In genomic region chr11:79730462-79730861, GRCm38 (mm10) we compare ENCODE assay signal across 17 mouse cellular contexts.
A peak's percentile ranks its signal among the peaks of the same experiment; 100 is the strongest.
DNase-seq lines count a peak whose midpoint lies in the region; ATAC-seq and TF ChIP-seq lines count a peak whose summit lies in the region.
"Had no signal": no experiment of that assay in that cellular context is flagged by ENCODE, and none has a peak within 500 bp of the region (broad histone marks: within the 10 kb centered on the region; RNA-seq: fewer than 3 reads in every experiment).

No protein-coding gene starts in this region.

- TF ChIP-seq POLR2A in limb, embryonic 14.5 days (IDR thresholded peaks at IDR 0.05; ENCODE audit: borderline replicate concordance, extremely low read depth, insufficient read depth, insufficient read length) = no peak

- WGBS in heart, embryonic 13.5 days = 77% methylated on average over 2 of the region's 2 CpGs
- 59% methylated on average over 2 of the region's 2 CpGs for WGBS in limb, embryonic 13.5 days
- 81% methylated on average over 2 of the region's 2 CpGs for WGBS in limb, embryonic 10.5 days
- WGBS in embryonic facial prominence, embryonic 14.5 days = 55% methylated on average over 2 of the region's 2 CpGs
- 82% methylated on average over 2 of the region's 2 CpGs for WGBS in limb, embryonic 14.5 days

- no peak for ATAC-seq in heart, embryonic 13.5 days (ENCODE audit: extremely low read depth, insufficient number of reproducible peaks, low FRiP score, low TSS enrichment)
- ATAC-seq in limb, embryonic 13.5 days (ENCODE audit: low FRiP score, low read depth) = peak; percentile 62; the same call in 1 of the 2 replicates
- ATAC-seq in embryonic facial prominence, embryonic 14.5 days (ENCODE audit: low read depth) = peak; percentile 32
- peak; percentile 65 for ATAC-seq in limb, embryonic 14.5 days (ENCODE audit: low FRiP score, low read depth)
- ATAC-seq: intestine, postnatal 0 days had no signal

- no peaks in the 10 kb centered on the region for H3K9me3 ChIP-seq in heart, embryonic 13.5 days
- H3K9me3 ChIP-seq in limb, embryonic 13.5 days = no peaks in the 10 kb centered on the region
- no peaks in the 10 kb centered on the region for H3K9me3 ChIP-seq in limb, embryonic 10.5 days (replicated peaks)
- 0 out of 2 replicates have a peak, but pooled peaks cover 4% of the 10 kb centered on the region for H3K9me3 ChIP-seq in embryonic facial prominence, embryonic 14.5 days (ENCODE audit: control insufficient read depth, low read length)
- H3K9me3 ChIP-seq in limb, embryonic 14.5 days (ENCODE audit: control insufficient read depth, low read length) = no peaks in the 10 kb centered on the region
- H3K9me3 ChIP-seq: G1E; midbrain, embryonic 10.5 days; neural tube, embryonic 15.5 days had no signal

- H3K27me3 ChIP-seq in heart, embryonic 13.5 days (replicated peaks) = no peaks in the 10 kb centered on the region
- no peaks in the 10 kb centered on the region for H3K27me3 ChIP-seq in limb, embryonic 13.5 days
- no peaks in the 10 kb centered on the region for H3K27me3 ChIP-seq in limb, embryonic 10.5 days (ENCODE audit: low read depth, poor library complexity, severe bottlenecking)
- H3K27me3 ChIP-seq in embryonic facial prominence, embryonic 14.5 days (replicated peaks; ENCODE audit: control insufficient read depth, insufficient read depth, low read length) = no peaks in the 10 kb centered on the region
- no peaks in the 10 kb centered on the region for H3K27me3 ChIP-seq in limb, embryonic 14.5 days (ENCODE audit: control insufficient read depth, insufficient read depth, low read length)
- H3K27me3 ChIP-seq: neural tube, embryonic 15.5 days had no signal

- no peak overlapping the region for H3K4me2 ChIP-seq in heart, embryonic 13.5 days
- H3K4me2 ChIP-seq in limb, embryonic 13.5 days (replicated peaks) = no peak overlapping the region
- H3K4me2 ChIP-seq in embryonic facial prominence, embryonic 14.5 days (ENCODE audit: low read depth, low read length) = no peak overlapping the region
- H3K4me2 ChIP-seq in limb, embryonic 14.5 days (replicated peaks; ENCODE audit: low read depth, low read length, severe bottlenecking) = no peak overlapping the region
- H3K4me2 ChIP-seq: neural tube, embryonic 15.5 days had no signal

- H3K36me3 ChIP-seq in heart, embryonic 13.5 days = no peaks in the 10 kb centered on the region
- H3K36me3 ChIP-seq in limb, embryonic 13.5 days = no peaks in the 10 kb centered on the region
- no peaks in the 10 kb centered on the region for H3K36me3 ChIP-seq in limb, embryonic 10.5 days
- H3K36me3 ChIP-seq in embryonic facial prominence, embryonic 14.5 days (ENCODE audit: control insufficient read depth, insufficient read depth, low read length) = peaks cover 4% of the 10 kb centered on the region; the same call in 1 of the 2 replicates
- no peaks in the 10 kb centered on the region; the same call in 1 of the 2 replicates for H3K36me3 ChIP-seq in limb, embryonic 14.5 days (ENCODE audit: control insufficient read depth, insufficient read depth, low read length)
- H3K36me3 ChIP-seq: G1E; neural tube, embryonic 15.5 days had no signal

- H3K4me3 ChIP-seq in heart, embryonic 13.5 days = no peak overlapping the region
- no peak overlapping the region for H3K4me3 ChIP-seq in limb, embryonic 13.5 days
- H3K4me3 ChIP-seq in limb, embryonic 10.5 days = no peak overlapping the region
- H3K4me3 ChIP-seq in embryonic facial prominence, embryonic 14.5 days (ENCODE audit: low read depth, low read length) = no peak overlapping the region
- no peak overlapping the region for H3K4me3 ChIP-seq in limb, embryonic 14.5 days (replicated peaks; ENCODE audit: low read length)
- H3K4me3 ChIP-seq: erythroblast, embryonic 14.5 days; layer of hippocampus, adult 2 months; midbrain, embryonic 10.5 days; neural tube, embryonic 15.5 days had no signal

- no peak for DNase-seq in heart, adult 18-20 months
- DNase-seq in limb, embryonic 10.5 days (ENCODE audit: low spot score) = no peak
- peak; percentile 33 for DNase-seq in embryonic facial prominence, embryonic 14.5 days (ENCODE audit: low spot score)
- no peak for DNase-seq in limb, embryonic 14.5 days (ENCODE audit: low spot score)
- no peak for DNase-seq in left cerebral cortex, postnatal 4 days
- DNase-seq: embryo, embryonic 11 days; kidney, postnatal 10 days; thymus, postnatal 25 days had no signal

- H3K9ac ChIP-seq in heart, embryonic 13.5 days = no peak overlapping the region
- no peak overlapping the region for H3K9ac ChIP-seq in limb, embryonic 13.5 days
- no peak overlapping the region for H3K9ac ChIP-seq in embryonic facial prominence, embryonic 14.5 days (ENCODE audit: low read depth, low read length)
- H3K9ac ChIP-seq in limb, embryonic 14.5 days (ENCODE audit: low read depth, low read length, severe bottlenecking) = no peak overlapping the region
- H3K9ac ChIP-seq: liver, embryonic 14.5 days; neural tube, embryonic 15.5 days had no signal

- peaks cover 13% of the 10 kb centered on the region for H3K4me1 ChIP-seq in heart, embryonic 13.5 days
- peaks cover 12% of the 10 kb centered on the region for H3K4me1 ChIP-seq in limb, embryonic 13.5 days
- H3K4me1 ChIP-seq in limb, embryonic 10.5 days = no peaks in the 10 kb centered on the region
- peaks cover 4% of the 10 kb centered on the region; the same call in 1 of the 2 replicates for H3K4me1 ChIP-seq in embryonic facial prominence, embryonic 14.5 days (ENCODE audit: control insufficient read depth, insufficient read depth, low read length)
- H3K4me1 ChIP-seq in limb, embryonic 14.5 days (ENCODE audit: control insufficient read depth, insufficient read depth, low read length) = peaks cover 3% of the 10 kb centered on the region; the same call in 1 of the 2 replicates
- H3K4me1 ChIP-seq: midbrain, embryonic 10.5 days; neural tube, embryonic 15.5 days had no signal

- intact Hi-C loops in left cerebral cortex, postnatal 4 days (cut with DNase I) = no loop called here

- peak overlapping the region; percentile 49; the same call in 1 of the 2 replicates for H3K27ac ChIP-seq in heart, embryonic 13.5 days (replicated peaks)
- H3K27ac ChIP-seq in limb, embryonic 13.5 days = no peak overlapping the region; the same call in 1 of the 2 replicates
- H3K27ac ChIP-seq in limb, embryonic 10.5 days = no peak overlapping the region
- H3K27ac ChIP-seq in embryonic facial prominence, embryonic 14.5 days (replicated peaks; ENCODE audit: low read depth, low read length) = peak overlapping the region; percentile 68
- 0 out of 2 replicates have a peak overlapping the region, but pooled peaks have one; percentile 26 for H3K27ac ChIP-seq in limb, embryonic 14.5 days (replicated peaks; ENCODE audit: low read depth, low read length)
- H3K27ac ChIP-seq: liver, embryonic 14.5 days had no signal

Comparison
In these comparisons a context has a peak if more than half of its experiments do, and no peak if none do; other contexts are left out.
1. H3K27ac ChIP-seq: peak in heart, embryonic 13.5 days (single experiment), embryonic facial prominence, embryonic 14.5 days (single experiment) and limb, embryonic 14.5 days (single experiment); none in limb, embryonic 13.5 days (single experiment) and limb, embryonic 10.5 days (single experiment).